Mouse (Mus musculus) hindbrain, embryonic 15.5 days (tissue): ENCODE results near the gene Kank1. TPM values are rescaled to one million over a fixed set of nuclear protein-coding genes. Genes with fewer than 3 reads are reported as not detected.

Source experiments
- ATAC-seq: fragments of 200-750 bp; cut with Nextera tagmentation; 2 replicates; pipeline ENCODE4 v1.8.0; 2017; ENCODE audit warnings: low read depth, moderate number of reproducible peaks, moderate TSS enrichment; ENCODE audit not compliant: low FRiP score
- H3K27ac ChIP-seq: fragments of 300-500 bp; sonication (generic); replicated peaks from 2 replicates; pipeline ENCODE4 v1.5.1; 2015; ENCODE audit warnings: mild to moderate bottlenecking, inconsistent platforms
- H3K27me3 ChIP-seq: fragments of 300-500 bp; sonication (generic); 2 replicates; pipeline ENCODE4 v1.6.1; 2015; ENCODE audit warnings: control low read depth, inconsistent platforms
- H3K36me3 ChIP-seq: fragments of 300-500 bp; sonication (generic); 2 replicates; pipeline ENCODE4 v1.6.1; 2015; ENCODE audit warnings: control low read depth, inconsistent platforms
- H3K4me1 ChIP-seq: fragments of 300-500 bp; sonication (generic); replicated peaks from 2 replicates; pipeline ENCODE4 v1.6.1; 2015; ENCODE audit warnings: control low read depth, inconsistent platforms
- H3K4me2 ChIP-seq: fragments of 300-500 bp; sonication (generic); 2 replicates; pipeline ENCODE4 v1.6.1; 2015; ENCODE audit warnings: moderate library complexity, mild to moderate bottlenecking, inconsistent platforms
- H3K4me3 ChIP-seq: fragments of 300-500 bp; sonication (generic); 2 replicates; pipeline ENCODE4 v1.5.1; 2015; ENCODE audit warnings: mild to moderate bottlenecking, inconsistent platforms
- H3K9ac ChIP-seq: fragments of 300-500 bp; sonication (generic); 2 replicates; pipeline ENCODE4 v1.6.1; 2015; ENCODE audit warnings: inconsistent platforms
- H3K9me3 ChIP-seq: fragments of 300-500 bp; sonication (generic); 2 replicates; pipeline ENCODE4 v1.6.1; 2016; ENCODE audit warnings: control low read depth, inconsistent platforms
- WGBS: fragments of 180-500 bp; shearing (Covaris S2); methylation state at CpG from one replicate; pipeline ENCODE4 v1.1.7; 2015; 5-methylcytosine and 5-hydroxymethylcytosine counted together
- polyA plus RNA-seq: library from polyadenylated mRNA; unstranded; fragments of >200 nt; fragmentation: Nextera tagmentation; extraction: Ambion mirVana; gene quantifications from 2 replicates; pipeline ENCODE4 v1.2.1, GENCODE M21; 2015

The Kank1 gene
- polyA plus RNA-seq, 1 experiment from 2014 or later = 10.4 TPM

GRCm38 (mm10) chr19:25374926-25375325 is 138.2 kb downstream of the Kank1 start:
- Histone ChIP-seq H3K27ac (peak overlapping the region; percentile 66; the same call in 1 of the 2 replicates), H3K36me3 (no peaks in the 10 kb centered on the region), H3K4me3 (no peak overlapping the region), H3K27me3 (no peaks in the 10 kb centered on the region), H3K9me3 (no peaks in the 10 kb centered on the region), H3K4me1 (peaks cover 19% of the 10 kb centered on the region), H3K9ac (no peak overlapping the region), H3K4me2 (peak overlapping the region; percentile 20; the same call in 1 of the 2 replicates)
- WGBS = 7% methylated on average over 12 of the region's 12 CpGs
- ATAC-seq = peak; percentile 80

- WGBS = 93% methylated on average over 13 of the region's 13 CpGs
These were observed 140.1 kb downstream of the Kank1 start for GRCm38 (mm10) chr19:25376871-25377270.

GRCm38 (mm10) chr19:25380675-25381074 is 143.9 kb downstream of the Kank1 start:
- no peak for ATAC-seq
- 84% methylated on average over 9 of the region's 9 CpGs for WGBS
- Histone ChIP-seq H3K36me3 (no peaks in the 10 kb centered on the region), H3K9me3 (no peaks in the 10 kb centered on the region), H3K27ac (no peak overlapping the region), H3K9ac (no peak overlapping the region), H3K4me1 (peaks cover 7% of the 10 kb centered on the region), H3K27me3 (no peaks in the 10 kb centered on the region), H3K4me2 (no peak overlapping the region), H3K4me3 (no peak overlapping the region)

More at GRCm38 (mm10) chr19:25376871-25377270, 140.1 kb downstream of the Kank1 start:
- H3K27me3 ChIP-seq = no peaks in the 10 kb centered on the region
- H3K9me3 ChIP-seq = no peaks in the 10 kb centered on the region
- no peak overlapping the region for H3K9ac ChIP-seq
- no peak for ATAC-seq
- peaks cover 19% of the 10 kb centered on the region for H3K4me1 ChIP-seq
- no peaks in the 10 kb centered on the region for H3K36me3 ChIP-seq
- no peak overlapping the region for H3K4me3 ChIP-seq
- H3K4me2 ChIP-seq = no peak overlapping the region
- no peak overlapping the region for H3K27ac ChIP-seq

DNA sequence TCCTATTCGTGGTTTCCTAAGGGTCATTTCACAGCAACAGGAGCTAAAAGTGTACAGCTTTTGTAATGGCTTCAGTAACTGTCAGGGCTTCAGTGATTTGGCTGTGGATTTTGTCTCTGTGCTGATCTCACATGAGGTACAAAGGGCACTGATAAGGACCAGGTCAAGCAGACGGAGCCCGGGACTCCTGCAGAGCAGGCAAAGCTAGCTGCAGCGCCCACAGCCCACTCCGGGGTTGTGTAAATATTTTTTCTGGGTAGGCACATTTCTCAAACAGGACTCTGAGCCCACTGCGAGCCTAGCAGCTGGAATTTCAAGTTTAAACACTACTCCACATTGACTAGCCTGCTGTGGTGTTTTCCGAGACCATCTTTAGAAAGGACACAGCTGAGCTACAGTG is 145.2 kb downstream of the Kank1 start:
- ATAC-seq = no peak
- H3K4me1 ChIP-seq = peaks cover 7% of the 10 kb centered on the region
- no peaks in the 10 kb centered on the region for H3K27me3 ChIP-seq
- H3K27ac ChIP-seq = no peak overlapping the region
- H3K4me2 ChIP-seq = no peak overlapping the region
- no peak overlapping the region for H3K4me3 ChIP-seq
- 57% methylated on average over 7 of the region's 7 CpGs for WGBS
- no peaks in the 10 kb centered on the region for H3K36me3 ChIP-seq
- H3K9me3 ChIP-seq = no peaks in the 10 kb centered on the region
- H3K9ac ChIP-seq = no peak overlapping the region

DNA sequence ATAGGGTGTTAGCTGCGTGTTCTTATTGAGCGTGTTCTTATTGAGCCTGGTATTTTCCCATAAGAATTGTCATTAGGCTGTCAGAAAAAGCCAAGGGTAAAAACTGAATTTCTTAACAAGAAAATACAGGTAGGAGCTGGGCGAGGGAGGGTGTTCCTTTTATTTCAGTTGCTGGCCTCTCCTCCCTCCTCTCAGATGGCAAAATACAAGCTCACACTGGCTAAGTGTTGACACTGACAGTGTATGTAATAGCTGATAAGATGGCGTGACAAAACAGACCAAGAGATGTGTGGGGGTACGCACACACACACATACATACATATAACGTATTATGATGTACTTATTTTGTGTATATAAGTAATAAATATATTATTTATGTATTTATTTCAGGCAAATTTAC is 145.7 kb downstream of the Kank1 start:
- H3K36me3 ChIP-seq = no peaks in the 10 kb centered on the region
- WGBS = 84% methylated on average over 6 of the region's 6 CpGs
- no peak overlapping the region for H3K9ac ChIP-seq
- no peak overlapping the region for H3K4me2 ChIP-seq
- H3K27me3 ChIP-seq = no peaks in the 10 kb centered on the region
- H3K27ac ChIP-seq = no peak overlapping the region
- peaks cover 7% of the 10 kb centered on the region for H3K4me1 ChIP-seq
- no peak for ATAC-seq
- no peak overlapping the region for H3K4me3 ChIP-seq
- H3K9me3 ChIP-seq = no peaks in the 10 kb centered on the region

- Histone ChIP-seq H3K27ac (0 out of 2 replicates have a peak overlapping the region, but pooled peaks have one; percentile 1), H3K4me3 (no peak overlapping the region), H3K4me2 (peak overlapping the region; percentile 21; the same call in 1 of the 2 replicates), H3K9me3 (no peaks in the 10 kb centered on the region), H3K9ac (no peak overlapping the region), H3K27me3 (no peaks in the 10 kb centered on the region), H3K4me1 (peaks cover 7% of the 10 kb centered on the region), H3K36me3 (no peaks in the 10 kb centered on the region)
- WGBS = 15% methylated on average over 12 of the region's 12 CpGs
- peak; percentile 60; the same call in 1 of the 2 replicates for ATAC-seq
These were observed 146.8 kb downstream of the Kank1 start for GRCm38 (mm10) chr19:25383386-25384146.

GRCm38 (mm10) chr19:25385981-25386380 is 149.2 kb downstream of the Kank1 start:
- 76% methylated on average over 8 of the region's 8 CpGs for WGBS
- peaks cover 7% of the 10 kb centered on the region for H3K4me1 ChIP-seq
- H3K4me3 ChIP-seq = no peak overlapping the region
- no peaks in the 10 kb centered on the region for H3K36me3 ChIP-seq
- H3K27me3 ChIP-seq = no peaks in the 10 kb centered on the region
- H3K9ac ChIP-seq = no peak overlapping the region
- no peak overlapping the region for H3K27ac ChIP-seq
- H3K9me3 ChIP-seq = no peaks in the 10 kb centered on the region
- no peak for ATAC-seq
- no peak overlapping the region for H3K4me2 ChIP-seq

DNA sequence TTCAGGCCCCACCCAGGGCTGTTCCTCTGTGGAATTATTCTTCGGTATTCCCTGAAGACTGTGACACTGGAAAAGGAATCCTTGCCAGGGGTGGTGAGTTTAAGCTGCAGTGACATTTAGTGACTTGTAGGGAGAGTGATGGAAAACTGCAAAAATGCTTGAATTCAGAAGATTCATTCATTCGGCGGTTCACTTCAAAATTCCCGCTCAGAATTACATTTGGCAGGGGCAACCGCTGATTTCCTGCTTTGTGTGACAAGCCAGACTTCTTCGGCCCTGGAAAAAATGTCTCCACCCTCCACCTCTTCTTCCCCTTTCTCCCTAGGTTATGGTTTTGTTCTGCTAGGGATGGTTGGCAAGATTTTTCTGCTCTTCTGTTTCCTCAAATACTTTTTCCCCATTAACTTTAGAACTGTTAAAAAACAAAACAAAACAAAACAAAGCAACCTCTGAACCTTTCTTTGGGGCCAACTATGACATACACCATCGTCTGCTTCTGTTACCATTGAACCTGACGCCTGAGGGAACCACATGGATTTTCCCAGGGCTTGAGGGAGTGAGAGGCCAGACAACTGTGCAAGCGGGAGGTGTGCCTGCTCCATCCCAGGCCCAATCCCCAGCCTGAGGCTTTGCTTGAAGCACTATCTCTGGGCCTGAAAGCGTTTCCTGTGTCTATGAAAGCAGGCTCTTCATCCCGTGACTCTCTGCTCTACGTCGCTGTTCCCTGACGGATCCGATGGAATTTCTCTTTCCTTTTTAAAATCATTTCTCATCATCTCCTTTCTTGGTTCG is 150.1 kb downstream of the Kank1 start:
- H3K9ac ChIP-seq = no peak overlapping the region
- 84% methylated on average over 16 of the region's 16 CpGs for WGBS
- H3K36me3 ChIP-seq = no peaks in the 10 kb centered on the region
- no peak for ATAC-seq
- H3K27me3 ChIP-seq = no peaks in the 10 kb centered on the region
- peaks cover 7% of the 10 kb centered on the region for H3K4me1 ChIP-seq
- no peaks in the 10 kb centered on the region for H3K9me3 ChIP-seq
- H3K4me2 ChIP-seq = no peak overlapping the region
- H3K27ac ChIP-seq = no peak overlapping the region
- no peak overlapping the region for H3K4me3 ChIP-seq

DNA sequence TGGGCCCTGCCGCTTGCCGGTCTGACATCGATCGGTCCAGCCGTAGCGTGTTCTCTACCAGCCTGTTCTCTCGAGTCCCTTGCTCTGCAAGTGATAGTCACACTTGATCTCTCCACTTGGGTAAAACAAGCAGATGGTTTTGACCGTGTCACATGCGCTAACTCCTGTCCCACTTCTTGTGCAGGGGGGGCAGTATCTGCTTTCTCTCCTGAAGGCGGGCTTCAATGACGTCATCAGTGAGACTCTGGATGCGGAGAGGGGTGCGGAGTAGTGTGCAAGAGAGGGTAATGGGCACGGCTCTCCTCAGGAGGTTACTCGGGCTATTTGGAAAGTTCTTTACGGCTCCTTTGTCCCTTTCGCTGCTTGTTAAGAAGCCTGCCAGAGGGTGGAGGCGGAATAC is 151.1 kb downstream of the Kank1 start:
- H3K27me3 ChIP-seq = no peaks in the 10 kb centered on the region
- ATAC-seq = no peak
- H3K4me1 ChIP-seq = peaks cover 7% of the 10 kb centered on the region
- no peaks in the 10 kb centered on the region for H3K9me3 ChIP-seq
- no peak overlapping the region for H3K9ac ChIP-seq
- WGBS = 81% methylated on average over 18 of the region's 18 CpGs
- no peak overlapping the region for H3K4me2 ChIP-seq
- no peaks in the 10 kb centered on the region for H3K36me3 ChIP-seq
- H3K27ac ChIP-seq = no peak overlapping the region
- H3K4me3 ChIP-seq = no peak overlapping the region

- no peak overlapping the region for H3K4me3 ChIP-seq
- H3K36me3 ChIP-seq = no peaks in the 10 kb centered on the region
- WGBS = 91% methylated on average over 11 of the region's 11 CpGs
- H3K4me2 ChIP-seq = no peak overlapping the region
- H3K9me3 ChIP-seq = no peaks in the 10 kb centered on the region
- ATAC-seq = no peak
- no peak overlapping the region for H3K9ac ChIP-seq
- H3K4me1 ChIP-seq = peaks cover 13% of the 10 kb centered on the region
- H3K27ac ChIP-seq = no peak overlapping the region
- H3K27me3 ChIP-seq = no peaks in the 10 kb centered on the region
These were observed 155.4 kb downstream of the Kank1 start for GRCm38 (mm10) chr19:25392135-25392534.

GRCm38 (mm10) chr19:25395035-25395434 is 158.3 kb downstream of the Kank1 start:
- 17% methylated on average over 10 of the region's 10 CpGs for WGBS
- Histone ChIP-seq H3K27me3 (no peaks in the 10 kb centered on the region), H3K27ac (peak overlapping the region; percentile 74), H3K36me3 (no peaks in the 10 kb centered on the region), H3K4me1 (peaks cover 28% of the 10 kb centered on the region), H3K9me3 (no peaks in the 10 kb centered on the region), H3K9ac (no peak overlapping the region), H3K4me2 (peak overlapping the region; percentile 25), H3K4me3 (no peak overlapping the region)
- peak; percentile 87 for ATAC-seq

GRCm38 (mm10) chr19:25396709-25397266 is 160.0 kb downstream of the Kank1 start:
- Histone ChIP-seq H3K4me1 (peaks cover 46% of the 10 kb centered on the region), H3K4me2 (no peak overlapping the region), H3K9ac (no peak overlapping the region), H3K36me3 (no peaks in the 10 kb centered on the region), H3K27me3 (no peaks in the 10 kb centered on the region), H3K9me3 (no peaks in the 10 kb centered on the region), H3K27ac (no peak overlapping the region), H3K4me3 (no peak overlapping the region)
- ATAC-seq = no peak
- 74% methylated on average over 6 of the region's 6 CpGs for WGBS
